Mouse (Mus musculus): Measurements from ENCODE around the gene Bach2. TPM values are rescaled to one million over a fixed set of nuclear protein-coding genes. Genes with fewer than 3 reads are reported as not detected.
A peak's percentile ranks its signal among the peaks of the same experiment; 100 is the strongest.

Bach2 gene
- polyA plus RNA-seq, 1 experiment from 2014 or later: 5.8 TPM

- no peak overlapping the region for H3K4me3 ChIP-seq
- no peaks in the 10 kb centered on the region for H3K9me3 ChIP-seq
- H3K4me1 ChIP-seq: peaks cover 10% of the 10 kb centered on the region
- H3K27ac ChIP-seq: no peak overlapping the region
- 61% methylated on average over 8 of the region's 8 CpGs for WGBS
- no peak overlapping the region for H3K9ac ChIP-seq
- no peaks in the 10 kb centered on the region for H3K27me3 ChIP-seq
- no peaks in the 10 kb centered on the region for H3K36me3 ChIP-seq
- H3K4me2 ChIP-seq: no peak overlapping the region
- no peak for ATAC-seq (ENCODE audit: insufficient number of reproducible peaks, low FRiP score, low TSS enrichment, low read depth)
Observed at GRCm38 (mm10) chr4:32491176-32491575, 252.6 kb downstream of the Bach2 start.

GRCm38 (mm10) chr4:32492834-32493233 is 254.2 kb downstream of the Bach2 start:
- Histone ChIP-seq H3K27ac (no peak overlapping the region), H3K36me3 (no peaks in the 10 kb centered on the region), H3K9me3 (no peaks in the 10 kb centered on the region), H3K9ac (no peak overlapping the region), H3K4me1 (no peaks in the 10 kb centered on the region), H3K4me3 (no peak overlapping the region), H3K27me3 (no peaks in the 10 kb centered on the region), H3K4me2 (no peak overlapping the region)
- WGBS: 79% methylated on average over 7 of the region's 7 CpGs
- ATAC-seq (ENCODE audit: insufficient number of reproducible peaks, low FRiP score, low TSS enrichment, low read depth): no peak

- Histone ChIP-seq H3K9me3 (no peaks in the 10 kb centered on the region), H3K4me2 (no peak overlapping the region), H3K36me3 (peaks cover 8% of the 10 kb centered on the region; the same call in 1 of the 2 replicates), H3K27me3 (no peaks in the 10 kb centered on the region), H3K27ac (no peak overlapping the region), H3K9ac (no peak overlapping the region), H3K4me3 (no peak overlapping the region), H3K4me1 (0 out of 2 replicates have a peak, but pooled peaks cover under 1% of the 10 kb centered on the region)
- ATAC-seq (ENCODE audit: insufficient number of reproducible peaks, low FRiP score, low TSS enrichment, low read depth): no peak
- 86% methylated on average over 8 of the region's 8 CpGs for WGBS
Observed at GRCm38 (mm10) chr4:32501780-32502179, 263.2 kb downstream of the Bach2 start.

DNA sequence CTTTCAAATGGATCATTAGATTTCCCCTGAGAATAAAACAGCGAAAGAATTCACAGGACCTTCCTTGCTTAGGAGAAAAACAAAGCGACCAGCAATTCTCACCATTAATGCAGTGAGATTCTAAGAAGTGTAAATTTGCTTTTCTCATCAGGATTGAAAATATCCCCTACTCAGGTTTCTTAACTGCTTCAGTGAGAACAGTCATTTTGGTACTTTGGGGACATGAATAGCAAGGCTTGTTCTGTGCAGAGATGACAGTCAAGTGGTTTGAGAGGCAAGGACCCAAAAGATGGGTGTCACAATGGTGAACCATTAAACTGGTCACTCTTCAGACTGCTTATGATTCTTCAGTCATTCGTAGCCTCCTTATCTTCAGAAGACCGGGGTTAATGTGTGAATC is 263.6 kb downstream of the Bach2 start:
- Histone ChIP-seq H3K36me3 (peaks cover 8% of the 10 kb centered on the region; the same call in 1 of the 2 replicates), H3K9ac (no peak overlapping the region), H3K4me2 (no peak overlapping the region), H3K27ac (no peak overlapping the region), H3K4me1 (0 out of 2 replicates have a peak, but pooled peaks cover 5% of the 10 kb centered on the region), H3K27me3 (no peaks in the 10 kb centered on the region), H3K9me3 (no peaks in the 10 kb centered on the region), H3K4me3 (no peak overlapping the region)
- no peak for ATAC-seq (ENCODE audit: insufficient number of reproducible peaks, low FRiP score, low TSS enrichment, low read depth)
- 90% methylated on average over 4 of the region's 4 CpGs for WGBS

GRCm38 (mm10) chr4:32504236-32504635 is 265.6 kb downstream of the Bach2 start:
- H3K27ac ChIP-seq: no peak overlapping the region
- WGBS: 88% methylated on average over 11 of the region's 11 CpGs
- no peaks in the 10 kb centered on the region for H3K9me3 ChIP-seq
- no peaks in the 10 kb centered on the region for H3K27me3 ChIP-seq
- no peak overlapping the region for H3K9ac ChIP-seq
- H3K4me3 ChIP-seq: no peak overlapping the region
- H3K36me3 ChIP-seq: peaks cover 8% of the 10 kb centered on the region; the same call in 1 of the 2 replicates
- peaks cover 18% of the 10 kb centered on the region for H3K4me1 ChIP-seq
- ATAC-seq (ENCODE audit: insufficient number of reproducible peaks, low FRiP score, low TSS enrichment, low read depth): no peak
- no peak overlapping the region for H3K4me2 ChIP-seq

DNA sequence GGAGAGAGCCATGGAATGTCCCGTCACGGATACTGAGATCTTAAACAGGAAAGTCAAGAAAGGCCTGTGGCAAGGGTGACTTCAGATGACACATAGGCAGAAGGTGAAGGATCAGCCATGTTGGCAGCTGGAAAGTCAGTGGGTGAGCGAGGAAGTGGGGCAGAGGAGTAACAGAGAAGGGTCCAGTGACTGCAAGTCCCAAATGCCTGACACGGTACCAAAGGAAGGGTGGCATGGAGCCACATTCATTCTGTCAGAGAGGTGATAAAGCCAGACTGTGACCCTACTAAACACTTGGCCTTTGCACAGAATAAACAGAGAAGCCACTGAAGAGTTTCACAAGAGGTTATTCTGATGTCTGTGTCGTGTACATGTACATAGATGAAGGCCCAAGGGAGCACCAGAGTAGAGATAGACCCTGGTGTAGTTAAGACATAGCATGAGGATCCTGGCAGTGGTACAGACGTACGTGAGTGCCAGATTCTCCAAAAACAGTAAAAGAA is 267.8 kb downstream of the Bach2 start:
- no peaks in the 10 kb centered on the region for H3K9me3 ChIP-seq
- peaks cover 8% of the 10 kb centered on the region; the same call in 1 of the 2 replicates for H3K36me3 ChIP-seq
- no peak overlapping the region for H3K9ac ChIP-seq
- H3K4me3 ChIP-seq: no peak overlapping the region
- 83% methylated on average over 7 of the region's 7 CpGs for WGBS
- no peak for ATAC-seq (ENCODE audit: insufficient number of reproducible peaks, low FRiP score, low TSS enrichment, low read depth)
- H3K4me2 ChIP-seq: no peak overlapping the region
- no peaks in the 10 kb centered on the region for H3K27me3 ChIP-seq
- peaks cover 30% of the 10 kb centered on the region for H3K4me1 ChIP-seq
- H3K27ac ChIP-seq: no peak overlapping the region

DNA sequence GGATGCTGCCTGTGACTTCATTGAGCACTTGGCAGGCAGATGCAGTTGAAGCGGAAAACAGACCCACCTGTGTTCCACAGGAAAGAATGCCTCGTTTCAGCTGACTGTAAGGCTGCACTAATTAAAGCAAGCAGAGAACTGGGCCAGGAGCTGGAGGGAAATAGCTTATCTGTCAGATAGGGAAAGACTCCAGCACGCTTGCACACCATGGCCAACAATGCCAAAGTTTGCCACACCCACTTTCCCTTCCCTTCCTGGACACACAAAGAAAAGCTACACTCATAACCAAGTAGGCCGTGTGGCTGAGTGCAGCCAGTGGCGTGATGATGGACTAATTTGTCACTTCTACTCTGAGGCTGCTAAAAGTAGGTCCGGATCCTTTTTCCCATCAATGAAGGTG is 268.4 kb downstream of the Bach2 start:
- no peak overlapping the region for H3K27ac ChIP-seq
- H3K4me1 ChIP-seq: peaks cover 30% of the 10 kb centered on the region
- no peaks in the 10 kb centered on the region for H3K9me3 ChIP-seq
- no peak overlapping the region for H3K4me3 ChIP-seq
- no peak overlapping the region for H3K4me2 ChIP-seq
- 66% methylated on average over 6 of the region's 6 CpGs for WGBS
- ATAC-seq (ENCODE audit: insufficient number of reproducible peaks, low FRiP score, low TSS enrichment, low read depth): no peak
- H3K27me3 ChIP-seq: no peaks in the 10 kb centered on the region
- H3K9ac ChIP-seq: no peak overlapping the region
- H3K36me3 ChIP-seq: peaks cover 8% of the 10 kb centered on the region; the same call in 1 of the 2 replicates

GRCm38 (mm10) chr4:32508572-32508971 is 270.0 kb downstream of the Bach2 start:
- Histone ChIP-seq H3K27ac (peak overlapping the region; percentile 77), H3K36me3 (no peaks in the 10 kb centered on the region), H3K9ac (no peak overlapping the region), H3K9me3 (no peaks in the 10 kb centered on the region), H3K27me3 (no peaks in the 10 kb centered on the region), H3K4me1 (peaks cover 30% of the 10 kb centered on the region), H3K4me3 (no peak overlapping the region), H3K4me2 (no peak overlapping the region)
- 15% methylated on average over 2 of the region's 2 CpGs for WGBS
- ATAC-seq (ENCODE audit: insufficient number of reproducible peaks, low FRiP score, low TSS enrichment, low read depth): peak; percentile 41; the same call in 1 of the 2 replicates

- WGBS: 26% methylated on average over 8 of the region's 8 CpGs
- H3K4me2 ChIP-seq: no peak overlapping the region
Observed at GRCm38 (mm10) chr4:32508996-32509395, 270.4 kb downstream of the Bach2 start.

DNA sequence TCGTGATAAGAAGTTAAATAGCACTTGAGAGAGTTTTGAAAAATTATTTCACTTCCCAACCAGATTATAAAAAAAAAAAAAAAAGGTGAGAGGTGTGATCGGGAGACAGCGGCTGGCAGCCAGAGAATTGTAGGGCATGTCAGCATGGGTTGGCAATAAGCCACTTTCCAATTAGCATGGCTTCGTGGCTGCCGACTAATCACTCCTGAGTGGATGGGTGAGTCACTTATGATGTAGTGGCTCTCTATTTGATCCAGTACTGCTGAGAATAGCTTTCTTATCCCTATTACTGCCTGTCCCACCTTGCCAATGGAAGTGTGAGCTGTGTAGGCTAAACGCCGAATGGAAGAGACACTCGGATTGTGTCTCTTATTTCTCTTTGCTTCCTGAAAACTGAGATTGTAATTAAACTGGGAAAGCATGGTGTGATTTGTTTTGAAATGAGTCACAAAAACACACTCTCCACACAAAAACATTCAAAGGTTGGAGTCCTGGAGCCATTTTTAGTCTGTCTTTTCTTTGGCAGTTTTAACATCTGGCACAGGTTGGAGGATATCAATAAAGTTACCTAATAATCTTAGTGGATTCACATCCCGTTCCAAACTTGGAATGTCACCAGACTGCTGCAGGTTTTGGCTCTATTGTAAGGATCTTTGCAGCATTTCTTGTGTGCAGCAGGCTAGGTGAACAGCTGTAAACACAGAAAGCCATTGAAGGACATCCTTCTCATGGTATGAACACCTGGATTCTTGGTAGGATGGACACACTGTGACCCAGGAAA is 271.4 kb downstream of the Bach2 start:
- Histone ChIP-seq H3K27ac (no peak overlapping the region; the same call in 1 of the 2 replicates), H3K36me3 (no peaks in the 10 kb centered on the region), H3K27me3 (no peaks in the 10 kb centered on the region), H3K4me2 (no peak overlapping the region), H3K4me1 (peaks cover 30% of the 10 kb centered on the region), H3K9ac (no peak overlapping the region), H3K4me3 (no peak overlapping the region), H3K9me3 (no peaks in the 10 kb centered on the region)
- WGBS: 35% methylated on average over 9 of the region's 9 CpGs
- no peak for ATAC-seq (ENCODE audit: insufficient number of reproducible peaks, low FRiP score, low TSS enrichment, low read depth)

More at GRCm38 (mm10) chr4:32508996-32509395, 270.4 kb downstream of the Bach2 start:
- H3K9me3 ChIP-seq: no peaks in the 10 kb centered on the region
- H3K4me1 ChIP-seq: peaks cover 30% of the 10 kb centered on the region
- H3K27me3 ChIP-seq: no peaks in the 10 kb centered on the region
- H3K27ac ChIP-seq: peak overlapping the region; percentile 67
- no peaks in the 10 kb centered on the region for H3K36me3 ChIP-seq
- H3K4me3 ChIP-seq: no peak overlapping the region
- no peak overlapping the region for H3K9ac ChIP-seq
- ATAC-seq (ENCODE audit: insufficient number of reproducible peaks, low FRiP score, low TSS enrichment, low read depth): no peak

GRCm38 (mm10) chr4:32510940-32511339 is 272.3 kb downstream of the Bach2 start:
- 57% methylated on average over 7 of the region's 7 CpGs for WGBS
- no peak overlapping the region for H3K4me3 ChIP-seq
- ATAC-seq (ENCODE audit: insufficient number of reproducible peaks, low FRiP score, low TSS enrichment, low read depth): no peak; the same call in 1 of the 2 replicates
- no peak overlapping the region for H3K27ac ChIP-seq
- no peak overlapping the region for H3K9ac ChIP-seq
- H3K4me2 ChIP-seq: no peak overlapping the region
- no peaks in the 10 kb centered on the region for H3K9me3 ChIP-seq
- H3K4me1 ChIP-seq: peaks cover 30% of the 10 kb centered on the region
- H3K27me3 ChIP-seq: no peaks in the 10 kb centered on the region
- H3K36me3 ChIP-seq: no peaks in the 10 kb centered on the region

DNA sequence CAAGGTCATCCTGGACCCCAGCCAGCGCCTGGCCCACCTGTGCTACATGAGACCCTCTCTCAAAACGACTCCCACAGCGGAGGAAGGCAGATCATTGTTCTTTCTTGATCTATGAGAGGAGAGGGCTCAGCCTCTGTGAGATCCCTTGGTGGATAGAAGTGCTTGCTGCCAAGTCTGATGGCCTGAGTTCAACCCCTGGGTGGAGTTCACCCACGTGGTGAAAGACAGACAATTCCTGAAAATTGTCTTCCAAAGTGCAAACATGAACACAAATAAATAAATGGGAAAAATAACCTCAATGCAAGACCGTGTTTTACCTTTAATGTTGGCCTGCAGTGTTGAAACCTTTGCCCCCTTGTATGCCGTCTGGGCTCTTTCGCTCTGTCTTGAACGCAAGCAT is 277.5 kb downstream of the Bach2 start:
- WGBS: 88% methylated on average over 8 of the region's 8 CpGs
- H3K36me3 ChIP-seq: no peaks in the 10 kb centered on the region
- no peak overlapping the region for H3K9ac ChIP-seq
- peaks cover 7% of the 10 kb centered on the region for H3K4me1 ChIP-seq
- H3K27me3 ChIP-seq: no peaks in the 10 kb centered on the region
- no peak overlapping the region for H3K27ac ChIP-seq
- no peak overlapping the region for H3K4me2 ChIP-seq
- no peak overlapping the region for H3K4me3 ChIP-seq
- H3K9me3 ChIP-seq: no peaks in the 10 kb centered on the region
- ATAC-seq (ENCODE audit: insufficient number of reproducible peaks, low FRiP score, low TSS enrichment, low read depth): no peak
